Mouse (Mus musculus): ENCODE results near the gene Gucy1b1.

DNA sequence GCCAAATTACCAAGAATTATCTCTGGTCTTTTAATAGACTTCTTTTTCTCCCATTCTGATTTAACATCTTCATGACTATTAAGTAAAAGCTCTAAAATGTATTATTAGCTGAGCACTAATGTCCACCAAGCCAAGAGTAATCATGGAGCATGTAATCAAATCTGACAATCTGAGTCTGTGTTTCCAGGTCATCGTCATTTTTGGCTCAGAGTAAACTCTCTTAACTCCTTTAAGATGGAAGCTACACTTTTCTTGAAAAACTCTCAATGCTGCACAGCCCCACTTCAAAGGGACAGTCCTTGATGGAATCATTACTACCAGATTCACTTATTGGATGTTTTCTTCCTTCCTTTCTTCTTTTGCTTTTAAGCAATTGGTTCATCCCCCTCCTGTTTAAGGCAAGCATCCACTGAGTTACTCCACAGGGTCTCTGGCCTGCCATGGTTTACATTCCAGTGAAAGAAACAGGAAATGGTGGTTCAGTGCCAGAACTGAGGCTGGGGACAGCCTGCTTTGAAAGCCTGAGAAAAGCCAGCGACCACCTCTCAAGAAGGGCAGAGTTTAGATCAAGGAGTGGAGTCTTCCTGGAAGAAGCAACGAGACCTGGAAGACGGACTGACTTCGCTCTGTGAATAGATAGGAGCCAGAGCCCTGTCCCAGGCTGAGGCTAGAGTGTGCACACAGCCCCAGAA is 20.1 kb downstream of the Gucy1b1 start:
- TF ChIP-seq CTCF (IDR thresholded peaks at IDR 0.05; ENCODE audit: low read depth) (no peak), EP300 (IDR thresholded peaks at IDR 0.05; ENCODE audit: low read depth) (no peak)

All from heart, postnatal 0 days (tissue).